Mouse (Mus musculus) NIH3T3 (cell line): Measurements from ENCODE around the gene Arhgap44.

ENCODE experiments used
- DNase-seq: peaks from one replicate; pipeline ENCODE4 v3.0.0-alpha.2; 2012; ENCODE audit warnings: low read depth

Arhgap44 gene

GRCm38 (mm10) chr11:65088451-65089222 lies 74.1 kb downstream of the Arhgap44 start:
- peak; percentile 57 for DNase-seq

GRCm38 (mm10) chr11:65080761-65081160 lies 82.0 kb downstream of the Arhgap44 start:
- no peak for DNase-seq

- no peak for DNase-seq
These were observed 82.5 kb downstream of the Arhgap44 start for GRCm38 (mm10) chr11:65080274-65080673.

GRCm38 (mm10) chr11:65069609-65070008 lies 93.2 kb downstream of the Arhgap44 start:
- DNase-seq = no peak

- no peak for DNase-seq
These were observed 93.7 kb downstream of the Arhgap44 start for GRCm38 (mm10) chr11:65069051-65069450.

- DNase-seq = no peak
These were observed 97.6 kb downstream of the Arhgap44 start for GRCm38 (mm10) chr11:65065201-65065600.

GRCm38 (mm10) chr11:65061437-65061836 lies 101.3 kb downstream of the Arhgap44 start:
- peak; percentile 45 for DNase-seq

- no peak for DNase-seq
These were observed 103.2 kb downstream of the Arhgap44 start for GRCm38 (mm10) chr11:65059531-65059930.

GRCm38 (mm10) chr11:65058224-65058908 lies 104.4 kb downstream of the Arhgap44 start:
- no peak for DNase-seq

GRCm38 (mm10) chr11:65055596-65055995 lies 107.2 kb downstream of the Arhgap44 start:
- DNase-seq = no peak

- no peak for DNase-seq
These were observed 108.5 kb downstream of the Arhgap44 start for GRCm38 (mm10) chr11:65054216-65054615.

GRCm38 (mm10) chr11:65050819-65051218 lies 111.9 kb downstream of the Arhgap44 start:
- no peak for DNase-seq

- DNase-seq = no peak
These were observed 113.7 kb downstream of the Arhgap44 start for GRCm38 (mm10) chr11:65049090-65049489.

GRCm38 (mm10) chr11:65040556-65040955 lies 122.2 kb downstream of the Arhgap44 start:
- no peak for DNase-seq

- DNase-seq = peak; percentile 27
These were observed 123.2 kb downstream of the Arhgap44 start for GRCm38 (mm10) chr11:65039517-65040095.

- no peak for DNase-seq
These were observed 123.8 kb downstream of the Arhgap44 start for GRCm38 (mm10) chr11:65038996-65039395.

GRCm38 (mm10) chr11:65032221-65032620 lies 130.5 kb downstream of the Arhgap44 start:
- DNase-seq = no peak

GRCm38 (mm10) chr11:65030201-65030600 lies 132.6 kb downstream of the Arhgap44 start:
- no peak for DNase-seq

GRCm38 (mm10) chr11:65028049-65028448 lies 134.7 kb downstream of the Arhgap44 start:
- no peak for DNase-seq

GRCm38 (mm10) chr11:65022771-65023170 lies 140.0 kb downstream of the Arhgap44 start:
- no peak for DNase-seq

- DNase-seq = no peak
These were observed 142.0 kb downstream of the Arhgap44 start for GRCm38 (mm10) chr11:65020744-65021143.

- DNase-seq = no peak
These were observed 146.0 kb downstream of the Arhgap44 start for GRCm38 (mm10) chr11:65016754-65017153.

- no peak for DNase-seq
These were observed 148.9 kb downstream of the Arhgap44 start for GRCm38 (mm10) chr11:65013906-65014305.
